Mouse (Mus musculus) liver, embryonic 18 days (tissue): ENCODE measurements around the gene Snx5. TPM values are rescaled to one million over a fixed set of nuclear protein-coding genes. Genes with fewer than 3 reads are reported as not detected.

ENCODE experiments used
- polyA plus RNA-seq: library from polyadenylated mRNA; depleted of rRNA; stranded (reverse); fragments of >200 nt; gene quantifications from 2 replicates; pipeline ENCODE4 v1.2.3, GENCODE M21; 2012; rRNA removed

Snx5 gene
- 65.8 and 74.3 TPM in 2 replicates for polyA plus RNA-seq

GRCm38 (mm10) chr2:144270507-144271420 is at the start of gene Snx5, which contains the start of gene Mgme1:
TSS of gene Snx5 (minus strand) at chr2:144270906.
TSS of gene Mgme1 (plus strand) at chr2:144270663.

Other genes with a start within 250 kb of the Snx5 start
- not detected in 2 replicates for gene Banf2, start 237.8 kb downstream of the Snx5 start, polyA plus RNA-seq
- 4.3 and 4.6 TPM in 2 replicates for gene Mgme1, start 243 bp downstream of the Snx5 start, polyA plus RNA-seq
- 0.23 and 0.25 TPM in 2 replicates for gene Ovol2, start 61.2 kb upstream of the Snx5 start, polyA plus RNA-seq
- gene Kat14, start 98.1 kb upstream of the Snx5 start, polyA plus RNA-seq = 11.7 and 12.5 TPM in 2 replicates
- gene Pet117, start 98.1 kb upstream of the Snx5 start, polyA plus RNA-seq = not detected in 2 replicates